Mouse (Mus musculus): ENCODE measurements around the gene Plscr3.

Gene Plscr3

GRCm38 (mm10) chr11:69846198-69846680 lies at the start of gene Plscr3:
TSS of gene Plscr3 (plus strand) at chr11:69846376.
- DNase-seq (ENCODE audit: low spot score in 2 of 2), result peak; percentile 90 to 93

- no peak for DNase-seq (ENCODE audit: low spot score in 2 of 2)
Observed at GRCm38 (mm10) chr11:69797924-69798323, 48.3 kb upstream of the Plscr3 start.

GRCm38 (mm10) chr11:69799394-69800137 lies 46.6 kb upstream of the Plscr3 start:
- no peak for DNase-seq (ENCODE audit: low spot score in 2 of 2)

GRCm38 (mm10) chr11:69800138-69800391 lies 46.1 kb upstream of the Plscr3 start:
- DNase-seq (ENCODE audit: low spot score in 2 of 2), result no peak

GRCm38 (mm10) chr11:69800392-69801197 lies 45.6 kb upstream of the Plscr3 start:
- peak in 1 of 2 experiments; percentile 29 for DNase-seq (ENCODE audit: low spot score in 2 of 2)

GRCm38 (mm10) chr11:69801379-69801977 lies 44.7 kb upstream of the Plscr3 start, which contains the start of gene Fgf11:
TSS of gene Fgf11 (minus strand) at chr11:69801857.
- DNase-seq (ENCODE audit: low spot score in 2 of 2), result no peak

- DNase-seq (ENCODE audit: low spot score in 2 of 2), result peak; percentile 89
Observed at GRCm38 (mm10) chr11:69802648-69803105, 43.5 kb upstream of the Plscr3 start.

GRCm38 (mm10) chr11:69803328-69803727 lies 42.8 kb upstream of the Plscr3 start:
- DNase-seq (ENCODE audit: low spot score in 2 of 2), result no peak

- peak; percentile 74 to 78 for DNase-seq (ENCODE audit: low spot score in 2 of 2)
Observed at GRCm38 (mm10) chr11:69803786-69804651, 42.2 kb upstream of the Plscr3 start.

- DNase-seq (ENCODE audit: low spot score in 2 of 2), result peak; percentile 39 to 45
Observed at GRCm38 (mm10) chr11:69804652-69804940, 41.6 kb upstream of the Plscr3 start.

- DNase-seq (ENCODE audit: low spot score in 2 of 2), result no peak
Observed at GRCm38 (mm10) chr11:69804972-69805909, 40.9 kb upstream of the Plscr3 start, which contains the start of gene Tmem102. TSS of gene Tmem102 (minus strand) at chr11:69805624.

- DNase-seq (ENCODE audit: low spot score in 2 of 2), result no peak
Observed at GRCm38 (mm10) chr11:69806378-69806777, 39.8 kb upstream of the Plscr3 start.

GRCm38 (mm10) chr11:69807641-69808040 lies 38.5 kb upstream of the Plscr3 start:
- DNase-seq (ENCODE audit: low spot score in 2 of 2), result no peak

- no peak for DNase-seq (ENCODE audit: low spot score in 2 of 2)
Observed at GRCm38 (mm10) chr11:69810280-69810679, 35.9 kb upstream of the Plscr3 start.

- DNase-seq (ENCODE audit: low spot score in 2 of 2), result no peak
Observed at GRCm38 (mm10) chr11:69815155-69815554, 31.0 kb upstream of the Plscr3 start, which contains the start of gene Gm39566. TSS of gene Gm39566 (minus strand) at chr11:69815298.

GRCm38 (mm10) chr11:69816520-69816919 lies 29.7 kb upstream of the Plscr3 start:
- no peak for DNase-seq (ENCODE audit: low spot score in 2 of 2)

GRCm38 (mm10) chr11:69818365-69818764 lies 27.8 kb upstream of the Plscr3 start, which contains the start of gene Spem2:
TSS of gene Spem2 (minus strand) at chr11:69818465.
- DNase-seq (ENCODE audit: low spot score in 2 of 2), result no peak

- DNase-seq (ENCODE audit: low spot score in 2 of 2), result no peak
Observed at GRCm38 (mm10) chr11:69818871-69819270, 27.3 kb upstream of the Plscr3 start.

GRCm38 (mm10) chr11:69822080-69822479 lies 24.1 kb upstream of the Plscr3 start, which contains the start of gene Spem1:
TSS of gene Spem1 (minus strand) at chr11:69822180.
- no peak for DNase-seq (ENCODE audit: low spot score in 2 of 2)

- no peak for DNase-seq (ENCODE audit: low spot score in 2 of 2)
Observed at GRCm38 (mm10) chr11:69823456-69823855, 22.7 kb upstream of the Plscr3 start.
